Mouse (Mus musculus) cerebral cortex, adult 2 months (tissue): Measurements from ENCODE around the gene Cib2.

Source experiments
- WGBS: fragments of 180-500 bp; shearing (Covaris S2); methylation state at CpG from one replicate; pipeline ENCODE4 v1.1.7; 2018; 5-methylcytosine and 5-hydroxymethylcytosine counted together

Gene Cib2

DNA sequence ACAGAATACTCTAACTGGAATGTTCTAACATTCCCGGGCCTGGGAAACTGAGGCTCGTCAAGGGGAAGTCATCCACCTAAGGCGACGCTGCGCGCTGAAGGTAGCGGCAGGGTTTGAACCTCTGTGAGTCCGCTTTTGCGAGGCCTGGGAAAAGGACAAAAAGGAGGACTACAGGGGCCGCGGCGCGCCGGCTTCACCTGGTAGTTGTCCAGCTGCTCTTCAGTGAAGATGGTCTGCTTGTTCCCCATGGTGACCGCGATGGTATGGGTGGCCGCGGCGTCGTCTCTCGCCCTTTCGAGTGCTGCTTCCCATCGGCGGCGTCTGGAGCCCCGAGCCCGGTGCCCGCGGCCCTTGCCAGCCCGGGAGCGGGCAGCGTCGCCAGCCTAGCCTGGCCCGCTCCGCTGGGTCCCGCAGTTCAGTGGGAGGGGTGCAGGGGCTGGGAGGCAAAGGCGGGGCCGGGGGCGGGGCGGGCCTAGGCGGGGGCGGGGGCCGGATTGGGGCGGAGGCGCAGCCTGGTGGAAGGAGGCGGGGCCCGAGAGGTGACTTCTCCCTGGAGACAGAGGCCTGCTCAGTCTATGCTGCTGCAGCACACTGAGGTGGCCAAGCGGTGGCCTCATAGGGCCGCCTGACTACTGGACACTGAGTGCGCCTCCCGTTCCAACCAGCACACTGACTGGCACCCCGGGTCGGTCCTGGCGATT is at the start of gene Cib2:
Gene Cib2, minus strand, starts transcription at position 448 of the 701 bp plus-strand sequence.
- WGBS = 3% methylated on average over 54 of the region's 54 CpGs

DNA sequence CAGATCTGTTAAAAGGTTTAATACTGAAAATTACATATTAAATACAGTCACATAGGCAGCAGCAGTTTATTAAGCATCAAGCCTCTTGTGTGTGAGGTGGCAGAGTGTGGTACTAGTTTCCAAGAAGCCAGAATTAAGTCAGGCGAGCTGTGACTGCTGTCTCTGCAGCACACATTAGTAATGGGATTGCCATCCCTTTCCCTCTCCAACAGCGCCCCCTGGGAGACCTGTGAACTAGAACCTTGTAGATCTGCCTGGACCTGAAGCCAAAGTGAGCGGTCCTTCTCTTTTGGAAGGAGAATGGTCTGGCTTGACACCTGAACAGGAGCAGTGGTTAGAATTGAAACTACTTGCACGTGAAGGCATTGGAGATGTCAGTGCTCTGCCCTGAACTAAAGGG is 44.9 kb upstream of the Cib2 start:
- 56% methylated on average over 4 of the region's 4 CpGs for WGBS

DNA sequence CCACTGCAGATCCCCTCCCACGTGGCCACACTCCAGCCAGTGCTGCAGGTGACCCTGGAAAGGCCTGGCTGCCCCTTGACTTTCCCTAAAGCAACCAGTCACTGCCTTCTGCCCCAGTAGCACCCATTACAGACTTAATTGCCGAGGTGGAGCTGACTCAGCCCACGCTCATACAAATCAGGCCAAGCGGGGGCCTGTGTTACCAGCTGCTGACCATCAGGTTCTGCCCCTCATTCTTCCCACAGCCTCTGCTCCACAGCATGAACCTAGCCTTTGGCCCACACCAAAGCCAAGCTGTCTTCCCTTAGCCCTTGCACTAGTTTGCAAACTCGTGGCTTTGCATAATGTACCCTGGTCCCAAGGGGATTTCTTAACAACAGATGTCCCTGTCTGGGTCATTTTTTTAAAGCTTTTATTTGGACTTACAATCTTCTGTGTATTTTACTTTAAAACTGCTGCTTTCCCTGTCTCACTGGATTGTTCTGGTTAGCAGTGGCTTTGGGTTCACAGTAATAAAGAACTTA is 44.2 kb upstream of the Cib2 start:
- WGBS = 76% methylated on average over 5 of the region's 5 CpGs

DNA sequence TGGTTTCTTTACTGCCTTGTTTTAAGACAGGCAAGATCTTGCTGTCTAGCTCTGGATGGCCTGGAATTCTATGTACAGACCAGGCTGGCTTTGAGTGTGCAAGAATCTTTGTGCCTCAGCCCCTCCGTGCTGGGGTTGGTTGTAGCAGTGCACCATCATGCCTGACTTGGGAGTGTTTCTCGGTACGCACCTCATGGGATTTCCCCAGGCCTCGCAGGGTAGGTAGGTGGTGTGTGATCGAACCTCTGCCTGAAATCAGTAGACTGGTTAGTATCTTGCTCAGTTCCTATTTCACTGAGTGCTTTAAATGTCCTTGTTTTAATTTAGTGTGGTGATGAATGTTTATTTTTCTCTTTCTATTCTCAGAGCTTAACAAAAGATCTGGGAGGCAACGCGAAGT is 42.9 kb upstream of the Cib2 start:
- WGBS = 65% methylated on average over 7 of the region's 7 CpGs

DNA sequence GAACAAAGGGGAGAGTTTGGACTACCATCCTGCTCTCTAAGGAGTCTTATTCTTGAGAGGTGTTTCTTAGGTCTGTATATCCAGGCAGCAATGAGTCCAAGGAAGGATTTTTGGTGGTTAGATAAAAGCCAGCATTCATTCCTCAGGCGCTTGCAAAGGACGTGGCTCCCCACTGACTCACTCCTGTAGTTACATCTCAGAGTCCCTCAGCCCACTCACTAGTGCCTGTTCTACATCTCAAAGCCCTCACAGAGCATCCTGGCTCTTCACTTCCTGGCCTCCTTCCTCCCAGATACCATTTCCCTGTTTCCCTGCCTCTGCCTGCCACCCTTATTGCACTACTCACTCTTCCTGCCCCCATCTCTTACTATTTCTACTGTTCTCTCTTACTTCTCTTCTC is 42.4 kb upstream of the Cib2 start:
- 33% methylated on average over 2 of the region's 2 CpGs for WGBS

DNA sequence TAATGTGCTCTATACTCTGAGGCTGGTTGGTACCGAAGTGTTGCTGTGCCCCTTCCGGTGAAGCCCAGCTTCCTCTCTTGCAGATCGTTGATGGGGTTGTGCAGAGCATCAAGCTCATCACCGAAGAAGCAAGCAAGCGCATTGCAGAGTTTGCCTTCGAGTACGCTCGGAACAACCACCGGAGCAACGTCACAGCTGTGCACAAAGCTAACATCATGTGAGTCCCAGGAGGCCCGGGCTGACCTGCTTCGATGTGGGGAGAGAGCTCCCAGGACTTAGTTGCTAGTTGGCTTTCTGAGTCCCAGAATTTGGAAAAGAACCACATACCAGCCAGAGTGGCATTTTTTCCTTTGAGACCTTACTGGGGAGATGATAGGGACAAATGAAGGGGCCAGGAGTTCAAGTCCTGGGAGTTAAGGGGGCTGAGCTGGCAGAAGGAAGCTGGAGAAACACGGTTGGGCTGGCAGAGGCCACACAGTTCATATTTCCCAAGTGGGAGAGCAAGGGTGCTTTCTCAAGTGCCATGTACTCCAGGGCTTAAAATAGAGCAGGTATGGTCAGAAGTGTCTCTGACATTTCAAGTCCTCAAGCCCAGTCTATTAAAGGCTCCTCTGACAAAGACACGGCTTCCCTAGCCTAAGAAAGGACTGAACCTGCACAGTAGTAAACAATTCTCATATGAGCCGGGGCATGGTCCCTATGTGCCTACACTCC is 36.9 kb upstream of the Cib2 start:
- WGBS = 92% methylated on average over 15 of the region's 15 CpGs

DNA sequence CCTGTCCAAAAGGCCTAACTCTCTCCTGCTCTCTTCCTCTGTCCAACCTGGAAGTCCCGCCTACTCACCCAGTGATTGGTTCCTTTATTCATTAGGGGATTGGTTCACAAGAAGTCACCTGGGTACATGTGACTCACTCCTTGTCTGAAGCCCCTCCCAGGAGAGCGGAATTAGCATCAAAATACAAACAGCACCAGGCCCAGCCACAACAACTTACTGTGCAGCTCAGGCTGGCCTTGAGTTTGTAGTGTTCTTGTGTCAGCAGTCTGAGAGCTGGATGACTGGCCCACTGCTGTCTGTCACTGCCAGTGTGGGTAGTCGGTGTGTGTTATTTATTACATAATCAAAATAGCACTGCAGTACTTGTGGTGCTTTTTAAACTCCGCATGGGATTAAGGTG is 33.6 kb upstream of the Cib2 start:
- WGBS = 61% methylated on average over 4 of the region's 4 CpGs

DNA sequence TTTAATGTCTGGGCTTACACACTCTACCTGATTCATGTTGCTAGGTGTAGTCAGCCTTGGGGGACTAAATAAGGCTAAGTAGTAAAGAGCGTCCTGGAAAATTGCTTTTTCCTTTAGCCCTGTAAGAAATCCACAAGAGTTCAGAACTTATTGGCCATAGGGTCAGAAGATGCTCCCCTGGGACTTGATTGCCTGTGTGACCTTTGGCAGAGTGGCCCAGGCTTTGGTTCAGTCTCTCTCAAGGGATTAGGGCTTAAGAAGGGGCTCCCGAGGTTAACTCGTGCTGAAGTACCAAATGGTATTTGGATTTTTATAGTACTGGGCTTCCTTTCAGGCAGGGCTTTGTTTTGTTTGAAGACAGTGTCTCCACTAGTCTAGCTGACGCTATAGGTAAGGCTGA is 27.8 kb upstream of the Cib2 start:
- WGBS = 54% methylated on average over 4 of the region's 4 CpGs

DNA sequence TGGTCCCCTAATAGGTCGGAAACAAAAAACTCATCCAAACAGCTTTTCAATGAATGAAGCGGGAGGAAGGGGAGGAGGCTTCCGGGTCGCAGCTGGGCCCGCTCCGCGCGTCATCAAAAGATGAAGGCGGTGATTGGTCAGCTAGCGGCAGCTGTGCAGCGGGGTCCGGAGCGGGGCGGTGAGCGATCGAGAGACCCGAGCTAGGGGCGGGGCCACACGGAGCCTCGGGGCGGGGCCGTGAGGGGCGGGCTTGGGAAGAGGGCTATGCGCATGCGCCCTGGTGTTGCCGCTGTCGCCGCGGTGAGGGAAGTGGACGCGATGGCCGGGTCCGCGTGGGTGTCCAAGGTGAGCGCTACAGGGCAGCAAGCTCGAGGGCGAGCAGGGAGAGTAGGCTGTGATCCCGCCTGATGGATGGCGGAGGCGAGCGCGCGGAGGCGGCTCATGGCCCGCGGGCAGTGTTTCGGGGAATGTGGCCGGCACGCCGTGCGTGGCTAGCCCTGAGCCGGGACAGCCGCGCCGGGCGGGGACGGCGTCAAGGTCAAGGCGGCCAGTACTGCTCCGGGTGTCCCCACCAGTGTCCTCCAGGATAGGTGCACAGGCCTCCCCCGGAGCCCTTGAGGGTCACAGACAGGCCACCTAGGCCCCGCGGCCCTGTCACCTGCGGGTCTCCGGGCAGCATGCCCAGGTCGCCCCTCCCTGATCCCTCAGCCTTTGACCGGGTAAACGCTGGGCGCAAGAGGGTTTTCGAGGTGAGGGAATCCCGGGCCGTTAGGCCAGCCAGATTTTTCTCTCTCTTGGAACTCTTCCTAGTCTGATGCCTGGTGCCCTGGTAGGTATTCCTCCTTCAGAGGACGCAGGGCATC is 26.4 kb upstream of the Cib2 start, which contains the start of gene Idh3a:
Gene Idh3a, plus strand, starts transcription at position 136 of the 863 bp plus-strand sequence.
- WGBS = under 1% methylated on average over 73 of the region's 73 CpGs

DNA sequence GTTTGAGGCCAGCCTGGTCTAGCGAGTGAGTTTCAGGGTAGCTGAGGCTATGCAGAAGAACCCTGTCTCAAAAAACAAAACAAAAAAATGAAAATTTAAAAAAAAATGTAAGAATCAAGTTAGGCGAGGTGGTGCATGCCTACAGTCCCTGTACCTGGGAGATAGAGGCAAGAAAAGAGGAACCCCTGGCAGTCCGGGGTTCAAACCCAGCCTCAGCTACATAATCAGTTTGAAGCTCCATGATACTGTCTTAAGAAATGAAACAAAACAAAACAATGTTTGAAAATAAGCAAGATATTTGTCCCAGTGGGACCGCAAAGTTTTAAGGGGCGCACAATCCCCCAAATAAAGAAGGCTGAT is 25.8 kb upstream of the Cib2 start:
- WGBS = 30% methylated on average over 5 of the region's 5 CpGs

DNA sequence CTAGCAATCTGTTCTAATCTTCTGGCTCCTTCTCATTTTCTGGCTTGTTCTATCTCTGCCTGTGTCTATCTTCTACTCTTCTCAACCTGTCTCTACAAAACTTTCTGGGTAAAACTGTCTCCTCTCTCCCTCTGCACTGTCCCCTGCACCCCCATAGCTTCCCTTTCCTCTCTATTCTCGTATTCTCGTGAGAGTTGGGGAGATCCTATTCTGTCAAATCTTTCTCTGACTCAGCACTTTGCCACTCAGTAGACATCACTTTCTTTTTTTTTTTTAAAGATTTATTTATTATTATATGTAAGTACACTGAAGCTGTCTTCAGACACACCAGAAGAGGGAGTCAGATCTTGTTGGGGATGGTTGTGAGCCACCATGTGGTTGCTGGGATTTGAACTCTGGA is 24.1 kb upstream of the Cib2 start:
- WGBS = 75% methylated on average over 2 of the region's 2 CpGs

DNA sequence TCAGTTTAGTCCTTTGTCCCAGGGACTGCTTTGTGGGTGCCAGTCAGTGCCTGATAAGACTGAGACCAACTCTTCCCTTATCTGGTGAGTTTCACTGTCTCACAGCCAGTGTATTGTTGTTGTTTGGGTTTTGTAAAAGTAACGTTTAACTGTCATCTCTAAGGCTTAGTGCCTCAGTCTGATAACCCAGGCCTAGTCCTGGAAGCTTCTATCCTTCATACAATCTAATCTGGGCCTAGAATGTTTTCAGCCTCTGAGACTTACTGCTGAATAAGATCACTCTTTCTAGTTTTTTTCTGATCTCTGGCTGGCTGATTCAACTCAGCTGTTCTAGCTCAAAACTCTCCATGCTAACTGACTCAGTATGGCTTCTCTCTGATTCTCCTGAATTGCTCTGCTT is 23.7 kb upstream of the Cib2 start:
- WGBS = 58% methylated on average over 1 of the region's 1 CpGs

DNA sequence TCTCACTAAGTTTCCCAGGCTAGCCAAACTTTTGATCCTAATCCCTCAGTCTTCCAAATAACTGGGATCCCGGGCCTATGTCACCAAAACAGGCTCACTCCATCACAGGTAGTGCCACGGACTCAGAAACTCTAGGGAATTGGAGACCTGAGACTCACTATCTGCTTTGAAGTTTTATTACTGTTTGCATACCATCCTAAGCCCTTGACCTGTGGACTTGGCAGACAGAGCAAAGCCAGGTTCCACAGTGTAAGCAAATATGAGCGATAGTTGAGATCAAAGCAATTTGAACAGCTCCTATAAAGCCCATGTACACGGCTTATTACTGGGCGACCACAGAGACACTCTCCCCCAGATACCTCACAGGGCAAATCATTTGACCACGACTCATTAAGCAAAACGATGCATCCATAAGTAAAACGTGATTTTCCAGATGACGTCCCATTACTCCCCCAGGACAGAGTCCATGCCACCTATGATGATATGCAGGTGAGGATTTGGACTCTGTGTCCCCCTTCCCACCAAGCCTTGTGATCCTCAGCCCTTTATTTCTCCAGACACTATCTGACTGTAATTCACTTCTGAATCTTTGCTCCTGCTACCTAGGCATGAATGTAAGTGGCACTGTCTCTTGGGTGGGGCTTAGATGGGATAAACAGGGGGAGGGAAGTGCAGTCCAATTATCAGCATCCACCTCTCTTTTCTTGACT is 11.3 kb upstream of the Cib2 start:
- WGBS = 83% methylated on average over 9 of the region's 9 CpGs

DNA sequence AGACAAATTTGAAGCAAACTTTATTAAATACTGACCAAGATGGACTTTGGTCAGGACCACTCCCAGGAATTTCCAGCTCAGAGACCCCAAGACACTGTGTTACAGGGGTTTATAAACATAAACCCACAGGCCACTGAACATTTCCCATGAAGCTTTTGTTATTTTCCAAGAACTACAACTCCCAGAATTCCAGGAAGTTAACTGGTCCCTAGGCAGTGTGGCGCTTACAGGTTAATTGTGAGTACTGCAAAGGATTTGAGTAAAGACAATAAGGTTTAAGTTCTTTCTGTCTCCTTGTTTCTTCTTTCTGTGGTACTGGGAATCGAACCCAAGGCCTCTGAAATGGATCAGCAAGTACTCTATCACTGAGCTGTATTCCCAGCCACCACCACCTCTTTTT is 8.7 kb upstream of the Cib2 start:
- WGBS = 44% methylated on average over 2 of the region's 2 CpGs

DNA sequence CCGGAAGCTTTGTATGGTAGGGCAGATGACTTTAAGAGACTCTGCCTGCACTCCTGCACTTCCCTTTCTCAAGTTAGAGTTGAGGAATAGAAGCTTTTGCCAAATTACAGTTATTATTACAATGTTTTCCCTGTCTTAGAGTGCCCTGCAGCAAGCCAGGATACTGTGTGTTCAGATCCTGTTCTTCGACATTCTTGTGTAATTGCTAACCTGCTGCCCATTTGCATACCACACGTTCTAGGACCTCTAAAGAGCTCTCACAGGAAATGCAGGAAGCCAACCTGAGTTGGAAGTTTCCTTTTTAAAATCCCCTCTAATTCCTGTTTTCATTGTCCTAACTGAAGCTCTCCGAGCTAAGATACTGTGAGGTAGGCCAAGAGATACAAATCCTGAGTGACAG is 6.9 kb upstream of the Cib2 start:
- WGBS = 64% methylated on average over 4 of the region's 4 CpGs

DNA sequence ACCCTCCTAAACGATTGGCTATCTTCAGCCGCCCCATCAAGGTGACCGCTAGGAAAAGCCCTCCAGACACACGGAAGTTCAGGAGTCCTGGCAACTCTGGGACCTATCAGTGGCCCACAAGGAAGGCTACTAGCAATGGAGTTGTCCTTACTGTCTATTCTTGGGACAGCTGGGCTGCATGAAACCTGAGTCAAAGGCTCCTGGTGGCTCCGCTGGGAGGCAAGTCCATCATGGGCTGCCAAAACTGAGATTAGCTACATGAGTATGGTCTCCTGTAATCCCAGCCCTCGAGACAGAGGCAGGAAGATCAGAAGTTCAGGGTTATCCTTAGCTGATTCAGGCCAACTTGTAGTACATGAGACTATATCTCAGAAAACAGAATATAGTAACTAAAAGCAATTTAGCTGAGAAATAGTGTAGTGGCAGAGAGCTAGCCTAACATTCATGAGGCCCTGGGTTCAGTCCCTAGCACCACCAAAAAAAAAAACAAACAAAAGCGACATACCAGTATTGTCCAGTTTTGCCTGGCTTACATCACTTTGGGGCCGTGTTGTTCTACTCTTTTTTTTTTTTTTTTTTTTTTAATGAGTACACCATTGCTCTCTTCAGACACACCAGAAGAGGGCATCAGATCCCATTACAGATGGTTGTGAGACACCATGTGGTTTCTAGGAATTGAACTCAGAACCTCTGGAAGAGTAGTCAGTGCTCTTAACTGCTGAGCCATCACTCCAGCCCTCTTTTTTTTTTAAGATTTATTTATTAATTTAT is 998 bp upstream of the Cib2 start:
- 94% methylated on average over 8 of the region's 8 CpGs for WGBS

DNA sequence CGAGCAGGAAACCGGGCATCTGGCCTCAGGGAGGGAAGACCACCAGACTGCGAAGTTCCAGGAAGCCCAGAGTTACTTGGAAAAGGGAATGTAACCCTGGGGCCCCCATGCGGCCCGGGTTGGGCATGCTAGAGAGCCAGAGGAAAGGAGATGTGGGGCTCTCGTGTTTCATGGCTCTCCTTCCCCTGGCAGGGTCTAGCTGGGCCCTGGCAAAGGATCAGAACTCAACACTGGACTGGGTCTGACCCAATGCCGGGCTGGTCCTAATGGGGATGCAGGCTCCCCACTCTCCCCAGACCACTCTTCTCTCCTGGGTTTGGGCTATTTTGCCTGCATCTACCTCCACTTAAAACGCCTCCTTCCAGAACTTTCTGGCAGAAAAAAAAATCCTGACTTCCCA is 1.3 kb downstream of the Cib2 start:
- 84% methylated on average over 8 of the region's 8 CpGs for WGBS

DNA sequence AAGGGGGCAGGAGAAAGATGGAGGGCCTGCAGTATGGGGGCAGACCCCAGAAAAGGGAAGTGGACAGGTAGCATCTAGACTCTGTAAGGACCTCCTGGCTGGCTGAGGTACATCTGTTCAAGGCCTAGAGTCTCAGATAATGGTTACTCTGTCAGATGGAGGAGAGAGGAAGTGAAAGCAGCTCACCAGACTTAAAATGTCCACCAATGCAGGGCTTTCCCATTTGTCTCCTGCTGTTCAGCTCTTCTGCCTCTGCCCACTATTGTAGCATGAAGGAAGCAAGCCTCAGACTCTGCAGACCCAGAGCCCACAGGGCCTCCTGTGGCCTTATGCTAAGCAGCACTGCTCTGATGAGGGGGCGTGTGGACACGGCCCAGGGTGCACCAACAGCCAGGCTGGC is 5.0 kb downstream of the Cib2 start:
- WGBS = 51% methylated on average over 2 of the region's 2 CpGs

DNA sequence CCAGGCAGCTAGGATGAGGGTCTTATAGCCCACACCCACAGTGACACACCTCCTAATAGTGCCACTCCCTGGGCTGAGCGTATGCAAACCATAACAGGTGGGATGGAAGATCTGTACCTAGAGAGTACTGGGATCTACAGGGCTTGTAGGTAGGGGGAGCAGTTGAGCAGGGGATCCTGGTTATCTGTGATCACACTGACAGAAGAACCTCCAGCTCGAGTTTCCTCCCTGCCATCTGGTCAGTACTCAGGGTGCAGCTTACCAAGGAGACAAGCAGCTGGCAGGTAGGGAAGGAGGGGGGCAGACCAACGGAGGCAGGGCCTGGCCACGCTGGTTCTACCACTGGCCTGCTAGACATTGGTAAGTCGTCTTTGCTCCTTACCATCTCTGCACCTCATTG is 7.6 kb downstream of the Cib2 start:
- 40% methylated on average over 5 of the region's 5 CpGs for WGBS

DNA sequence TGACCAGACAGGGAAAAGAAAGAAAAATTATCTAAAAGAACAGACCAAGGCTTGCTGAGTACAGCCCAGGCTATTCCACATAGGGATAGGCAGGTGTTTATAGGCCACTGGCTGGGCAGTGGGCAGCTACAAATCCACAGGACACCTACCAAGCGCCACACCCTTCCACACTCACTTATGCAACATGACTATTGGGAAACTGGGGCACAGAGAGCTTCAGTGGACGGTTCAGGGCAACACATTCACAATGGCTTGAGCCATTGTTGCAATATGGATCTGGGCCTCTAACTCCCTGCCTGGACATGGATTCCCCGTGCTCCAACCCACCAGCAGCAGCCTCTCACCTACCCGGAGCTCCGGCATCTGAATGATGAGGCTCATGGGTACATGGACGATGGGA is 10.6 kb downstream of the Cib2 start:
- WGBS = 94% methylated on average over 6 of the region's 6 CpGs

DNA sequence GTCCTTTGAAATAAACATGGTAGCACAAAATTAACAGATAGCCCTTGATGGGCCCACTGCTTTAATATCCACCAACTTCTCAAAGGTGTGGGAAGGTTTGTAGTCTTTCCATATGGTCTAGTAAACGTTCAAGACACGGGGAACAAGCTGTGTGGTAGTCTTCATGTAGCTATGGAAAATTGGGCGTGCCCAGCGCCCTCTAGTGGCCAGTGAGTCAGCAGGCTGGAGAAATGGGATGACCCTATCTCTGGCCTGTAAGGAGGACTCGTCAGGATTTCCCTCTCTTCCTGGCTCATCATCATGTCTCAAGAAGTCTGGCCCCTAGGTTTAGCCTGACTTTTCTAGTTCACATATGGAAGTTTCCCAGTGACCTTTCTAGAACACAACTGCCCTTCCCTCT is 12.5 kb downstream of the Cib2 start:
- 16% methylated on average over 5 of the region's 5 CpGs for WGBS
